Mouse (Mus musculus) cortical plate, adult 2 months (tissue): ENCODE measurements around the gene Oscp1.

Experiments
- CTCF ChIP-seq: fragments of 200-500 bp; IDR thresholded peaks from 2 replicates; pipeline ENCODE4 v1.5.1; 2011; ENCODE audit warnings: mild to moderate bottlenecking, control low read depth, low read length; ENCODE audit not compliant: insufficient read depth; ENCODE audit errors: extremely low read depth
- POLR2A ChIP-seq: fragments of 200-500 bp; IDR thresholded peaks from 2 replicates; pipeline ENCODE4 v1.6.1; 2011; ENCODE audit warnings: mild to moderate bottlenecking, low read length, control low read depth; ENCODE audit not compliant: insufficient read depth; ENCODE audit errors: extremely low read depth

- TF ChIP-seq CTCF (no peak), POLR2A (no peak)
Observed at GRCm38 (mm10) chr4:126029042-126029441, 29.3 kb upstream of the Oscp1 start.
